Mouse (Mus musculus): ENCODE measurements at regions not wholly inside any gene's neighbourhood (a gene's known extent, or its start where the extent isn't known, plus 50 kb on each side); places are given as distances from the start of the nearest gene placed in this dataset.

GRCm38 (mm10) chr10:117579210-117579609 lies 50.1 kb upstream of the Cpm start:
- in situ Hi-C loops (cut with MboI) = no loop called here

- in situ Hi-C loops (cut with MboI) = no loop called here
Observed at GRCm38 (mm10) chr10:117578696-117579146, 50.6 kb upstream of the Cpm start.

DNA sequence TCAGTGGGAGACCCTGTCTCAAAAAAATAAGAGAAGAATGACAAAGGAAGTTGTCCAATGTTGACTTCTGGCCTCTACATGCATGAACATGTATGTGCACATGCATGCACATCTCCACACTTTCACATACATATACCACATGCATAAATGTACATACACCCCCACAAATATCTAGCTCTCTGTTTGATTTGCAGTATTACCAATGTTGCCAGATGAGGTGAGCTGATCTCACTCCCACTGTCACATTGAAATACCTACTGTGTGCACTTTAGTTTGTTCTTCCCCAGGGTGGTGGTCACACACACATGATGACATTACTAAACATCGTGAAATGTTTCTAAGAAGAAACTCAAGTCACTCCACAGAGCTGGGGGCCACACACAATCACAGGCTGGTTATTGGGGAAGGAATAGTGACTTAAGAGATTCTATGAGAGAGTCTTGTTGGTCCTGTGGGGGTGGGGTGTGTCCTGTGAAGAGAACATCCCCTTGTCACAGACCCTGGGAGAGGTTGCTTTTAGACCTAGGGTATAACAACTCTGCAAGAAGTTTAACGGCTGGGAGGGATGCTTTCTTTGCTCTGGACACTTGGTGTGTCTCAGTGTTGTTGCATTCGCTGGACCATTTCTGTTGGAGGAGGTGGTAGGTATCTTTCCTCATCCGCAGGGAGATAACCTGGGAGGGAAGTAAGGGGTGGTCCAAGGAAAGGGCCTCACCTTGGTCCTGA lies 51.2 kb upstream of the Cpm start:
- in situ Hi-C loops (cut with MboI) = no loop called here

GRCm38 (mm10) chr10:117576881-117577730 lies 52.2 kb upstream of the Cpm start:
- in situ Hi-C loops (cut with MboI) = no loop called here

DNA sequence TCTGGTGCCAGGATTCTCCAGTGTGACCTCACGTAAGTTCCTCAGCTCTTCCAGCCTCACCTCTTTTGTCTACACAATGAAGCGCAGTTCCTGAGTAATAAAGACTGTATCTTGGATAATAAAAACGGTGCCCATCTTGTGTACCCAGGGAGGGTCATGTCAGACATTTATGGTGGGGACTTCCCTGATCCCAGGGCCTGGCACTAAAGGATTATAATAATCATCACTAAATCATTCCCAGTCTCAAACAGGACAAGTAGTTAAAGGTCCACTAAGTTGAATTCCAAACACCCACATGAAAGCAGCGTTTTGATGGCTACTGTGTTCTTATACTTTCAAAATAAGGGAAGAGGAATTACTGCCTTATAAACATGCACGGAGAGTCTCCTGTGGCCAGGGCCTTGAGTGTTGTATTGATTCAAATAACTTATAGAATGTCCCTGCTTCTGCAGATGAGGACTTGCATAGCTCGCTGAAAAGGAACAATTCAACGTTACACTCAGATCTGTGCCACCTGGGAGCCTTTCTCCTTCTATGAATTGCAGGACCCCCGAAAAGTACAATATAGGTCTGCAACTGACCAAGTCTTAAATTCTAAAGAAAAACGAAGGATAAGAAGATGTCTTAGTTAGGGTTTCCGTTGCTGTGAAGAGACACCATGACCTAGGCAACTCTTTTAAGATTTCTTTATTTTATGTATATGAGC lies 53.0 kb upstream of the Cpm start:
- in situ Hi-C loops (cut with MboI) = no loop called here

- in situ Hi-C loops (cut with MboI) = no loop called here
Observed at GRCm38 (mm10) chr10:117575404-117576153, 53.7 kb upstream of the Cpm start.

DNA sequence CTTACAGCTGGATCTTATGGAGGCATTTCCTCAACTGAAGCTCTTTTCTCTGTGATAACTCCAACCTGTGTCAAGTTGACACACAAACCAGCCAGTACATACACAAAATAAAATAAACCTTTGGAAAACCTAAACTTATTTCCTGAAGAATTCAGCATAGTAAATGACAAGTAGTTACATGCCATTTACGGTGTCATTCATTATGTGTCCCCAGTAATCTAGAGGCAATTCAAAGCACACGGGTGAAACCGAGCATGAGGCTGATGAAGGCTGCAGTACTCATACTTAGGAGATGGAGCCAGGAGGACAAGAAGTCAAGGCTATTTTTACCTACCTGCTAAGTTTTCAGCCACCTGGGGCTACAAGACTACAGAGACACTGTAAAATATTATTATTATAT lies 54.4 kb upstream of the Cpm start:
- in situ Hi-C loops (cut with MboI) = no loop called here

GRCm38 (mm10) chr10:117574056-117574727 lies 55.1 kb upstream of the Cpm start:
- in situ Hi-C loops (cut with MboI) = no loop called here

- in situ Hi-C loops (cut with MboI) = no loop called here
Observed at GRCm38 (mm10) chr10:117573596-117573850, 55.8 kb upstream of the Cpm start.

- in situ Hi-C loops (cut with MboI) = no loop called here
Observed at GRCm38 (mm10) chr10:117572746-117573595, 56.3 kb upstream of the Cpm start.

GRCm38 (mm10) chr10:117571891-117572573 lies 57.3 kb upstream of the Cpm start:
- in situ Hi-C loops (cut with MboI) = no loop called here

- in situ Hi-C loops (cut with MboI) = no loop called here
Observed at GRCm38 (mm10) chr10:117570971-117571861, 58.1 kb upstream of the Cpm start.

DNA sequence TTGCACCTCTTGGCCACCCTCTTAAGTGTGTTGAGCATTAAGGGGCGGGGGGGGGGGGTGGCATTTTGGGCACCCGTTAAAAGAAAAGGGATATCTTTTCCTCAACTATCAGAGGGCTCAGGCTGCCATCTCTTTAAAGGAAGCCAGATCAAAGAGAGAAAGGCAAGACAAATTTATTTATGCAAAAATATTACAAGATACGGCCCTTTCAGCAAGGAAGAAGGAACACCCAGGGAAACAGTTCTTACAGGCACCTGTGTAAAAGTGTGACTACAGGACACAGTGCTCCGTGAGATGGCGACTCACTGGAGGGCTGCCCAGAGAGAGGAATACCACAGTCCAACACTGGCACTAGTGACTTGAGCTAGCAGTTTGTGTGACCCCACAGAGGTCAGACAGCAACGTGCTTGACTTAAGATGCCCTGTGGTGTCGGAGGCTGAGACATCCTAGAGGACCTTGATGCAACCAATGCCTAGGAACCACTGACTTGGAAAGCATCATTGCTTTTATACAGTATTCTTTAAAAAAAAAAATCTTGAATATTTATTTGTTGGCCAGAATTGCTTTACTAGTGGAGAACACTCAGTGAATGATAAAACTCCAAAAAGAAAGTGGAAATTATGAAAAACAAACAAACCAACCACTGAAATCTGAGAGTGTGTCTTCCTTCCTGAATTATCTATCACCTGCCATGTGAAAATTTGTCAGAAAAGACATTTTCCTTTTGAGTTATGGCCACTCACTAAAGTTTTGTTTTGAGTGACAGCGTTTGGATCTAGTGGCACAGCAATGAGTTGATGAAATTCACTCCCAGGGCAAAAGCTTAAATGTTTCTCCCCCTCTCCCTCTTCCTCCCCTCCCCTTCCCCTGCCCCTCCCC lies 59.0 kb upstream of the Cpm start:
- in situ Hi-C loops (cut with MboI) = no loop called here

- in situ Hi-C loops (cut with MboI) = no loop called here
Observed at GRCm38 (mm10) chr10:117569301-117570079, 59.8 kb upstream of the Cpm start.

- in situ Hi-C loops (cut with MboI) = no loop called here
Observed at GRCm38 (mm10) chr10:117568472-117569300, 60.6 kb upstream of the Cpm start.

DNA sequence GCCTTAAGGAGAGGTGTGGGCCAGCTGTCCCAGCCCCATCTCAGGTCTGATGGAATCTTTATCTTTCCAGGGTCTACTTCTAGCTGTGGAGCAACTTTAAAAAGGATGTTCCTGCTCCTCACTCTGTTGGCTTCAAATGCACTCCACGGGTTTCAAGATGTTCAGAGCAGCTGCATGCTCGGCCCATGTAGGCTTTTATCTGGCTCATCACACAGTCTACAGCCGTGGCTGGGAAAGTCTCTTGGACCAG lies 61.2 kb upstream of the Cpm start:
- in situ Hi-C loops (cut with MboI) = no loop called here

Measured in mature B cell (primary cell).